Mouse (Mus musculus) neutrophil, adult 5-6 weeks (primary cell): ENCODE results near the gene Med25. TPM values are rescaled to one million over a fixed set of nuclear protein-coding genes. Genes with fewer than 3 reads are reported as not detected.

Experiments used
- ATAC-seq: fragments of 151-379, 151-347 bp; 2 replicates; pipeline ENCODE4 v1.8.0; 2017; ENCODE audit warnings: mild to moderate bottlenecking, moderate TSS enrichment; ENCODE audit not compliant: insufficient number of reproducible peaks, poor library complexity, low FRiP score, severe bottlenecking; ENCODE audit errors: extremely low read depth
- total RNA-seq: library from RNA; stranded (forward); fragments of 200-1000 nt; gene quantifications from 2 replicates; pipeline ENCODE4 v1.2.3, GENCODE M21; 2017

The Med25 gene
- total RNA-seq, 1 experiment from 2014 or later = 26.8 TPM

- peak; percentile 37; the same call in 1 of the 2 replicates for ATAC-seq
Observed at GRCm38 (mm10) chr7:44866276-44867009, 26.1 kb downstream of the Med25 start.

GRCm38 (mm10) chr7:44864595-44865542, 27.6 kb downstream of the Med25 start:
- ATAC-seq = no peak

GRCm38 (mm10) chr7:44863982-44864494, 28.5 kb downstream of the Med25 start:
- ATAC-seq = no peak

- ATAC-seq = no peak
Observed at GRCm38 (mm10) chr7:44863210-44863609, 29.3 kb downstream of the Med25 start.

GRCm38 (mm10) chr7:44862434-44862833, 30.1 kb downstream of the Med25 start:
- no peak for ATAC-seq

GRCm38 (mm10) chr7:44861429-44861816, 31.1 kb downstream of the Med25 start:
- no peak for ATAC-seq

- peak; percentile 40 for ATAC-seq
Observed at GRCm38 (mm10) chr7:44860576-44861428, 31.7 kb downstream of the Med25 start.

- ATAC-seq = no peak
Observed at GRCm38 (mm10) chr7:44859896-44860295, 32.6 kb downstream of the Med25 start.

GRCm38 (mm10) chr7:44857905-44858304, 34.6 kb downstream of the Med25 start:
- 0 out of 2 replicates have a peak, but pooled peaks have one; percentile 13 for ATAC-seq

- peak; percentile 57 for ATAC-seq
Observed at GRCm38 (mm10) chr7:44857042-44857552, 35.4 kb downstream of the Med25 start, which contains the start of gene Pnkp. Gene Pnkp (plus strand): TSS chr7:44857139.

- no peak for ATAC-seq
Observed at GRCm38 (mm10) chr7:44856265-44856916, 36.1 kb downstream of the Med25 start.

GRCm38 (mm10) chr7:44855036-44855435, 37.5 kb downstream of the Med25 start:
- no peak for ATAC-seq

- peak; percentile 22 for ATAC-seq
Observed at GRCm38 (mm10) chr7:44854356-44855031, 38.0 kb downstream of the Med25 start.

GRCm38 (mm10) chr7:44853596-44854355, 38.7 kb downstream of the Med25 start:
- no peak for ATAC-seq

- ATAC-seq = no peak
Observed at GRCm38 (mm10) chr7:44853065-44853464, 39.4 kb downstream of the Med25 start.

GRCm38 (mm10) chr7:44852259-44853027, 40.1 kb downstream of the Med25 start:
- ATAC-seq = no peak
